Mouse (Mus musculus) hindbrain, embryonic 13.5 days (tissue): ENCODE results near the gene Mob3a. TPM values are rescaled to one million over a fixed set of nuclear protein-coding genes. Genes with fewer than 3 reads are reported as not detected.

Source experiments
- ATAC-seq: fragments of 200-750 bp; cut with Nextera tagmentation; 2 replicates; pipeline ENCODE4 v1.8.0; 2017; ENCODE audit warnings: moderate TSS enrichment; ENCODE audit not compliant: low FRiP score
- H3K27ac ChIP-seq: fragments of 300-500 bp; sonication (generic); 2 replicates; pipeline ENCODE4 v1.5.1; 2015; ENCODE audit warnings: inconsistent platforms, mild to moderate bottlenecking, moderate library complexity
- H3K27me3 ChIP-seq: fragments of 300-500 bp; sonication (generic); 2 replicates; pipeline ENCODE4 v1.6.1; 2015; ENCODE audit warnings: mild to moderate bottlenecking, inconsistent platforms
- H3K36me3 ChIP-seq: fragments of 300-500 bp; sonication (generic); 2 replicates; pipeline ENCODE4 v1.6.1; 2015; ENCODE audit warnings: mild to moderate bottlenecking, inconsistent platforms
- H3K4me1 ChIP-seq: fragments of 300-500 bp; sonication (generic); replicated peaks from 2 replicates; pipeline ENCODE4 v1.6.1; 2015; ENCODE audit warnings: inconsistent platforms
- H3K4me2 ChIP-seq: fragments of 300-500 bp; sonication (generic); 2 replicates; pipeline ENCODE4 v1.6.1; 2015; ENCODE audit warnings: inconsistent platforms, mild to moderate bottlenecking, moderate library complexity
- H3K4me3 ChIP-seq: fragments of 300-500 bp; sonication (generic); 2 replicates; pipeline ENCODE4 v1.5.1; 2015; ENCODE audit warnings: mild to moderate bottlenecking, inconsistent platforms
- H3K9ac ChIP-seq: fragments of 300-500 bp; sonication (generic); 2 replicates; pipeline ENCODE4 v1.6.1; 2015; ENCODE audit warnings: mild to moderate bottlenecking, inconsistent platforms
- H3K9me3 ChIP-seq: fragments of 300-500 bp; sonication (generic); 2 replicates; pipeline ENCODE4 v1.6.1; 2016; ENCODE audit warnings: inconsistent platforms
- WGBS: fragments of 180-500 bp; shearing (Covaris S2); methylation state at CpG from one replicate; pipeline ENCODE4 v1.1.7; 2015; 5-methylcytosine and 5-hydroxymethylcytosine counted together
- polyA plus RNA-seq: library from polyadenylated mRNA; unstranded; fragments of >200 nt; fragmentation: Nextera tagmentation; extraction: Ambion mirVana; gene quantifications from 2 replicates; pipeline ENCODE4 v1.2.1, GENCODE M21; 2015

Mob3a gene
- polyA plus RNA-seq, 1 experiment from 2014 or later, result 51.8 TPM

DNA sequence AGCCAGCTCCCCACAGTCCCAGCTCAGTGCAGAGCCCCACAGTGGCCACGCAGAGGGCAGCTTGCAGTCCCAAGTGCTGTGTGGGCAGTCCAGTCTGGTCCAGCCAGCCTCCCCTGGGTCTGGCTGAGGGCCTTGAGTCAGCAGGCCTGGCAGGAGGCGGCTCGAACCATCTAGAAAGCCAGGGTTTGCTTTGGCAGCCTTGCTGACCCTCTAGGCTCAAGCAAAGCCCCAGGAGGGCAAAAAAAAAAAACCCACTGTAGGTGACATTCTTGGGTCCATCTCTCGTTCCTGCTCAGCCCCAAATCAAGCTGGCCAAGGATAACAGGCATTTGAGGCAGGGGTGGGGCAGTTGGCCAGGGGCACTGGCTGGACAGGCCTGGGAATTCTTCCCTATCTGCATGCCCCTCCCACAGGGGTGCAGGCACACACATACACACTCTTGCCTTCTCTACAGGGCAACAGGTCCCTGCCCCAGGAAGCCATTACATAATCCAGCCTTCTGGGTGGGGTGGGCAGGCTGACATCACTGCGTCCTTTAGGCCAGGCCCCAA is 27.5 kb downstream of the Mob3a start:
- H3K4me2 ChIP-seq, result peak overlapping the region; percentile 98
- no peak overlapping the region for H3K27ac ChIP-seq
- peaks cover 29% of the 10 kb centered on the region for H3K36me3 ChIP-seq
- ATAC-seq, result no peak
- H3K27me3 ChIP-seq, result no peaks in the 10 kb centered on the region
- H3K9me3 ChIP-seq, result no peaks in the 10 kb centered on the region
- peaks cover 77% of the 10 kb centered on the region for H3K4me1 ChIP-seq
- WGBS, result 77% methylated on average over 5 of the region's 5 CpGs
- peak overlapping the region; percentile 99 for H3K9ac ChIP-seq
- H3K4me3 ChIP-seq, result peak overlapping the region; percentile 90

DNA sequence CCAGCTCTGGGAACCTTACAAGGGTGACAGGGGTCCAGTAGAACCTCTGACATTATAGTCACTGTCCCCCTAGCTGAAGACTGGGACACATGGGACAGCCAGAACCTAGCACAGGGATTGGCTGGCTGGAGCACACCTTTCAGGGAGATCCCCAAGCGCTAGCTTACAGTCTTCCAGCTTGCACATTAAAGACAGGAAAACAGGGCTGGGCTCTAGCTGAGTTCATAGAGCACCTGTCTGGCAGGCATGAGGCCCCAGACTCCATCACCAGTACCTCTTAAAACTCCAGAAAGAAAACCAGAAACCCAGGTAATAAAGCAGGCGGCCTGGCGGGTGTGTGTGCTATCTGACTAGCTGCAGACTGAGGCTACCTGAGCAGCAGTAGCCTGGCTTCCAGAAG is 28.1 kb downstream of the Mob3a start:
- H3K4me1 ChIP-seq, result peaks cover 76% of the 10 kb centered on the region
- H3K4me2 ChIP-seq, result peak overlapping the region; percentile 98
- peaks cover 34% of the 10 kb centered on the region for H3K36me3 ChIP-seq
- no peaks in the 10 kb centered on the region for H3K9me3 ChIP-seq
- no peaks in the 10 kb centered on the region for H3K27me3 ChIP-seq
- peak overlapping the region; percentile 99 for H3K9ac ChIP-seq
- peak overlapping the region; percentile 90 for H3K4me3 ChIP-seq
- WGBS, result 92% methylated on average over 3 of the region's 3 CpGs
- no peak for ATAC-seq
- H3K27ac ChIP-seq, result no peak overlapping the region

DNA sequence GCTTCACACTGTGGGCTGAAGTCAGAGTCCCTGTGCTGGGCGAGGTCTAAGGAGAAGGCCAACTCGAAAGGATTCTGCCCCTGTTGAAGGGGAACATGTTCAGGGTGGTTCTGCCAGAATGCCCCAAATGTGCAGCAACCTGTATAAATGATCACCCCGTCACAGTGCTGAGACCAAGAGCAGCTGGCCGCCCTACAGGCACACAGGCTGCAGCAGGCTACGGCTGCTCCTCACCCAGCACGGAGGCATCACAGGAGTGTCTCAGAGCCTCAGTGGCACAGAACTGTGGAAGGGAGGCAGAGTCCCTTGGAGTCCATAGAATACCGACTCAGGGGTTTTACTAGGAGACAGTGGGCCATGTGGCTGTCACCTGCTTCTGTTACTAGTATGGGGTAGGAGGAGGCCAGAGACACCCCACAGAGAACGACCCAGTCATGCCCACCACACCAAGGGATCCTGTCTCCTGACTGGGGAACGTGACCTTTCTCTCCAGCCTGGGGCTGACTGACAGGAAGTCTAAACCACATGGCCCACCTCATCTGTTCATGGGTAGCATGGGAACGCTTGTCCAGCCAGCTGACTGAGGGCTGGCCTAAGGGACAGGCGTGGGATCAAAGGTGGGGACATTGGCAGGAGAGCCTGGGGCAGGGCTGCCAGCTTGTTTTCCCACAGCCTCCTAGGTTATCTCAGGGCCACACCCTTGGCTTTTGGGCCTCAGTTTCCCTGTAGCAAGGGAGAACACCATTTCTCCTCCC is 29.7 kb downstream of the Mob3a start:
- ATAC-seq, result no peak
- WGBS, result 79% methylated on average over 11 of the region's 11 CpGs
- Histone ChIP-seq H3K4me3 (no peak overlapping the region), H3K4me1 (peaks cover 60% of the 10 kb centered on the region), H3K9ac (peak overlapping the region; percentile 99), H3K27ac (no peak overlapping the region), H3K9me3 (no peaks in the 10 kb centered on the region), H3K27me3 (no peaks in the 10 kb centered on the region), H3K4me2 (no peak overlapping the region), H3K36me3 (peaks cover 50% of the 10 kb centered on the region)

DNA sequence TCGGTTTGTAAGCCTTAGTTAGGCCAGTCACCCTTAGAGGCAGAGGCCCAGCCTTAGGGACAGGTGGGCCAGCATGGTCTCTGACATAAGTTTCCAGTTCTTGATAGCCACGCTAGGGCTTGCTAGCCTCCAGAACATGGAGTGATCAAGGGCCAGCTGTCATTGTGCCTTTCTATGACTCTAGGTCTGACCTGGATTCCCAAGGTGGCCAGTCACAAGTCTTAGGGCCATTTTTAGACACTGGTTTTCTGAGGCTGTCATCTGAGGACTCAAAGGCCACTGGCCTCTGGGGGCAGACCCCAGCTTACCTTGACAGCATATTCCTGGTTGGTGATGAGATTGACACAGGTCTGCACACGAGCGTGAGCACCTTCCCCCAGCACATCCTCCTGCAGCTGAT is 30.5 kb downstream of the Mob3a start:
- Histone ChIP-seq H3K9ac (0 out of 2 replicates have a peak overlapping the region, but pooled peaks have one; percentile 99), H3K4me1 (peaks cover 58% of the 10 kb centered on the region), H3K4me3 (no peak overlapping the region), H3K9me3 (no peaks in the 10 kb centered on the region), H3K27ac (no peak overlapping the region), H3K4me2 (no peak overlapping the region), H3K36me3 (peaks cover 59% of the 10 kb centered on the region), H3K27me3 (no peaks in the 10 kb centered on the region)
- ATAC-seq, result no peak
- over 99% methylated on average over 4 of the region's 4 CpGs for WGBS

DNA sequence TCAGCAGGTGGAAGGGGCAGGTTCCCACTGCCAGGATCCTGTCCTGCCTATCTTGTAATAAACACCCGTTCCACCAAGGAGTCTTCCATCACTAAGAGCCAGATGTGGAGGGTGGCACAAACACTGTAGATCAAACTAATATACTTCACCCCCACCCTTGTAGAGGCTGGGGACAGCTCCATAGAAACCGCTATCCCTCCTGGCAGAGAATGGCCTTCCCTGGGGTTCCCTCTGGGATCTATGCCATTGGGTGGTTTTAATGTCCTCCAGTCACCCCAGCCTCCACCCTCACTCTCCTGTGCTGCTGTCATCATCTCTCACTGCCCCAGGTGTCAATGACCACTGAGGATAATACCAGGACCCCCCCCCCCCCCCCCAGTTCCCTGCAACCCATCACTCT is 31.2 kb downstream of the Mob3a start:
- no peak for ATAC-seq
- H3K27me3 ChIP-seq, result no peaks in the 10 kb centered on the region
- no peak overlapping the region for H3K27ac ChIP-seq
- H3K9ac ChIP-seq, result peak overlapping the region; percentile 30; the same call in 1 of the 2 replicates
- H3K4me2 ChIP-seq, result no peak overlapping the region
- H3K36me3 ChIP-seq, result peaks cover 66% of the 10 kb centered on the region
- H3K4me1 ChIP-seq, result peaks cover 65% of the 10 kb centered on the region
- no peaks in the 10 kb centered on the region for H3K9me3 ChIP-seq
- 95% methylated on average over 2 of the region's 2 CpGs for WGBS
- no peak overlapping the region for H3K4me3 ChIP-seq

DNA sequence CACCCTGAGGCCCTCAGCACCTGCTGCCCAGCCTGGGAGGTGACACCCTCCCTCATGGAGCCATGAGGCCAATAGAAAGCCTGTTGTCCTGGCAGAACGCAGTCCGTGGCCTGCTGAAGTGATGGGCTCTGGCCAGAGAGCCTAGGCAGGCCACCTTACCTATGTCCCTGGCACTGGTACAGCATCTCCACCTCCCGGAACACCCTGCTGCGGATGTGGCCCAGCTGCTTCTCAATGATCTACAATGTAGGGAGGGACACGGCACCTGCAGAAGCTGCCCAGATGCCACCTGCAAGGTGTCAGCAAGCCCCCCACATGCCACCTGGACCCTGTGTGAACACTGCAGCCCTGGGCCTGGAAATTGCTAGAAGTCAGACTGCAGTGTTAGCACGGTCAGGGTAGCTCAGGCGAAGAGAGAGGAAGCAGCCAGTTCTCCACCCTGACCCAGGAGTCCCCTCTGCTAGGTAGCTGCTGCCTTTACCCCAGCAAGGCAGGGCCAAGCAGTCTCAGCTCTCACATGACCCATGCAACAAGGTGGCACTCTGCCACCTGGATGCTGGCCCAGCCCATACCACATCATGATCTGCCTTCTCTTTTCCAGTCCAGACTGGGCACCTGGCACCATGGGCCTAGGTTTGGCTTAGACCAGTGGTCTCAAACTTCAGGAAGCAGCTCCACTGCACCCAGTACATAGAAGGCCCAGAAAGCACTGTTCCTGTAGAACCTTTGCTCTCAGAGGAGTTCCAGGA is 31.9 kb downstream of the Mob3a start:
- H3K27ac ChIP-seq, result no peak overlapping the region
- peak overlapping the region; percentile 30; the same call in 1 of the 2 replicates for H3K9ac ChIP-seq
- no peaks in the 10 kb centered on the region for H3K9me3 ChIP-seq
- peaks cover 67% of the 10 kb centered on the region for H3K4me1 ChIP-seq
- WGBS, result 97% methylated on average over 7 of the region's 7 CpGs
- peaks cover 69% of the 10 kb centered on the region for H3K36me3 ChIP-seq
- H3K4me3 ChIP-seq, result no peak overlapping the region
- H3K27me3 ChIP-seq, result no peaks in the 10 kb centered on the region
- no peak overlapping the region for H3K4me2 ChIP-seq
- no peak for ATAC-seq

DNA sequence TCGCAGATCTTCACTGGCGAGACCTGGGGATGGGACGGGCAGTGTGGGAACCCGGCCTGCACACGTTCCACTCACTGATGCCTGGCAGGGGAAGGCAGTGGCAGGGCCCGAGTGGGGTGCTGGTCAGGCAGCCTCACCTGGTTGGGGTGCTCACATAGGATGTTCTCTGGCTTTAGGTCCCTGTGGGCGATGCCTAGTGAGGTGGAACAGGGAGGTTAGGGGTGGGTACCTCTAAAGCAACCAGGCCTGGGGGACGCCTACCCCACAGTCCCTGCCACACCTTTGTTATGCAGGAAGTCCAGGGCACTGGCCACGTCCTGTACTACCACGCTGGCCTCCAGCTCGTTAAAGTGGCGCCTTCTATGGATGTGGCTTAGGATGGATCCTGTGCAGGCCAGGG is 32.8 kb downstream of the Mob3a start:
- ATAC-seq, result no peak
- Histone ChIP-seq H3K9me3 (no peaks in the 10 kb centered on the region), H3K27me3 (no peaks in the 10 kb centered on the region), H3K4me3 (no peak overlapping the region), H3K9ac (no peak overlapping the region), H3K4me2 (no peak overlapping the region), H3K27ac (no peak overlapping the region), H3K4me1 (peaks cover 62% of the 10 kb centered on the region), H3K36me3 (peaks cover 69% of the 10 kb centered on the region)
- 93% methylated on average over 12 of the region's 12 CpGs for WGBS

DNA sequence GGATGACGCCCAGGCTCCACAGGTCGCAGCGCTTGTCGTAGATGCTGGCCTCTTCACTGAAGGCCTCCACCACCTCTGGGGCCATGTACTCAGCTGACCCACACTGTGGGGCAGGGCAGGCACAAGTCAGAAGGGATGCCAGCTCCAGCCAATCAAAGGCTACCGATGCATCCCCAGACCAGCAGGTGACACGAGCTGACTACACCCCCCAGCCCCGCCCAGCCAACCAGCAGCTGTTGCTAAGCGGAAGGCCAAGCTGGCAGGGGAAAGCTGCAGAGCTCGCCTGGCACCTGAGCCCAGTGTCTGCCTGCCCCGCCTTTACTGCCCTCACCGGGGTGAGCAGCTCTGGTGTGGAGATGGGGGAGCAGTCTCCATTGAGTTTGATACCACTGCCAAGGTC is 33.2 kb downstream of the Mob3a start:
- WGBS, result 80% methylated on average over 11 of the region's 11 CpGs
- no peak overlapping the region for H3K27ac ChIP-seq
- peaks cover 69% of the 10 kb centered on the region for H3K36me3 ChIP-seq
- H3K9me3 ChIP-seq, result no peaks in the 10 kb centered on the region
- ATAC-seq, result no peak
- H3K4me3 ChIP-seq, result no peak overlapping the region
- H3K4me2 ChIP-seq, result no peak overlapping the region
- no peaks in the 10 kb centered on the region for H3K27me3 ChIP-seq
- peaks cover 61% of the 10 kb centered on the region for H3K4me1 ChIP-seq
- no peak overlapping the region for H3K9ac ChIP-seq

DNA sequence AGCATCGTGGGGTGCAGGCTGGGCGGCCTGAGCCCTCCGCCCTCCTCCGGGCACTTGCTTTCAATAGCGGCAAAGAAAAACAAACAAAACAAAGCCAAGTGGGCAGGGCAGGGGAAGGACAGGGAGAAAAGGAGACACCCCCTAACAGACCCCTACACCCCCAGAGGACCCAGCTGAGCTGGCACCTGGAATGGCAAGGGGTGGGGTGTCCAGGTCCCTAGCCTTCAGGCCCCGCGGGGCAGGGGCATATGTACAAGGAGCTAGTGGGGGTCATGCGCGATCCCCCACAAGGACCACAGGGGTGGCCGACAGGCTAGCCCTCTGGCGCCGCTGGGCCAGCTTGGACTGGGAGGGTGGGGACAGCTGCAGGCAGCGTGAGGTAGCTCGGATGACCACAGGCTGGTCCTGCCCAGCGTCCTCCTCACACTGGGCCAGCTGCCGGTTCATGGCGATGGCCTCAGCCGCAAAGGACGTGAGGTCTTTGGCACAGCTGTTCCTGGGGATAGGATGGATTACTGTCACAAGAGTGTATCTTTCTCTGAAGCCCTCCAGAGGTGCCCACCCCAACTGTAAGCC is 34.9 kb downstream of the Mob3a start:
- Histone ChIP-seq H3K4me1 (peaks cover 50% of the 10 kb centered on the region), H3K4me3 (no peak overlapping the region), H3K27ac (no peak overlapping the region), H3K9me3 (no peaks in the 10 kb centered on the region), H3K4me2 (no peak overlapping the region), H3K36me3 (peaks cover 67% of the 10 kb centered on the region), H3K9ac (no peak overlapping the region), H3K27me3 (no peaks in the 10 kb centered on the region)
- WGBS, result 82% methylated on average over 19 of the region's 19 CpGs
- ATAC-seq, result no peak

DNA sequence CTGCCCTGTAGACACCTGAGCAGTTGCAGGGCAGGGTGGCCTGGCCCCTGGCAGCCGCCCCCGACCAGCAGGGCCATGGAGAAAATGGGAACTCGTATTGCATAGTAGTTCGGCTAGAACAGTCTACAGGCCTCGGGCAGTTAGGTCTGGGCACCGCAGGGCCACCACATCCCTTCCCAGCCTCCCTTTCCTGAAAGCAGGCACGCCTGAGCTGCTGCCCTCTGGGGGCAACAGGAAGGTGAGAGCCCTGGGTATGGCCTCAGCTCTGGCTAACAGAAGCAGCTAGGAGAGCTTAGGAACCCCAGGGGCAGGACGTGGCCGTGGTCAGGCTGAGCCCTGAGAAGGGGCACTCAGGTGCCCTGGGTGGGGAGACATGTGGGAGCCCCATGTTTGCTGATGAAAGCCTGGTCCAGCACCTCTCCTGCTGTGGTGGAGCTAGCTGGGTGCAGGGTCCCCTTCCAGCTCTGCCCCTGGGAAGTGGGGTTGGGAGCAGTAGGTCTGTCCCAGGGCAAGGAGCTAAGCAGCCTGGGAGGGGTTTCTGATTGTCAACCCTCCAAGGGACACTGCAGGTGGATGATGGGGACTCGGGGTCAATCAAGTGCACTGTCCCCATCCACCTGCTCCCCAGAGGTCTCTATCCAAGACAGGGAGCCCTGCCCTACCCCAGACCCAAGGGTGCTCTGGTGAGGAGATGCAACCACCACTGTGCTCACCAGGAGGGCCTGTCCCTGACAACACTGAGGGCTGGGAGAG is 35.6 kb downstream of the Mob3a start:
- peak overlapping the region; percentile 35; the same call in 1 of the 2 replicates for H3K9ac ChIP-seq
- H3K27ac ChIP-seq, result no peak overlapping the region
- no peak overlapping the region for H3K4me3 ChIP-seq
- peaks cover 42% of the 10 kb centered on the region for H3K4me1 ChIP-seq
- no peaks in the 10 kb centered on the region for H3K27me3 ChIP-seq
- H3K9me3 ChIP-seq, result no peaks in the 10 kb centered on the region
- WGBS, result 77% methylated on average over 10 of the region's 10 CpGs
- H3K36me3 ChIP-seq, result peaks cover 59% of the 10 kb centered on the region
- H3K4me2 ChIP-seq, result no peak overlapping the region
- no peak for ATAC-seq

DNA sequence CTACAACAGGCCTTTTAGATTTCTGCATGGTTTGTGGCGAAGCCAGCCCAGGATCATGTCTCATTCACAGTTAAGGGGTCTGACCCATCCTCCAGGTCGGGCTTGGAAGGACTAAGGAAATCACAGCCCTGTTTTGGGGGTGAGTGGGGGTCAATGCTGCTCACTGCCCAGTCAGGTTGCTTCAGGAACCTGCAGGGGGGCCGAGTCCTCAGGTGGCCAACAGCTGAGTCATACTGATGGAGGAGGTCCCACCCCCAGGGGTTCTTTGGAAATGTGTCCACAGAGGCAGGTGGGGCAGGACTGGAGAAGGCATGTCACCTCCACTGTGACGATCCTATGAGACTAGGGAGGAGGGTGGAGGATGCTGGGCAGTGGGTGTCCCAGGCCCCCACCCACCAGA is 36.3 kb downstream of the Mob3a start:
- peaks cover 52% of the 10 kb centered on the region for H3K36me3 ChIP-seq
- no peak overlapping the region for H3K4me3 ChIP-seq
- H3K27ac ChIP-seq, result no peak overlapping the region
- ATAC-seq, result no peak
- H3K27me3 ChIP-seq, result no peaks in the 10 kb centered on the region
- H3K4me1 ChIP-seq, result peaks cover 38% of the 10 kb centered on the region
- H3K4me2 ChIP-seq, result no peak overlapping the region
- H3K9me3 ChIP-seq, result no peaks in the 10 kb centered on the region
- no peak overlapping the region for H3K9ac ChIP-seq
- 64% methylated on average over 4 of the region's 4 CpGs for WGBS

DNA sequence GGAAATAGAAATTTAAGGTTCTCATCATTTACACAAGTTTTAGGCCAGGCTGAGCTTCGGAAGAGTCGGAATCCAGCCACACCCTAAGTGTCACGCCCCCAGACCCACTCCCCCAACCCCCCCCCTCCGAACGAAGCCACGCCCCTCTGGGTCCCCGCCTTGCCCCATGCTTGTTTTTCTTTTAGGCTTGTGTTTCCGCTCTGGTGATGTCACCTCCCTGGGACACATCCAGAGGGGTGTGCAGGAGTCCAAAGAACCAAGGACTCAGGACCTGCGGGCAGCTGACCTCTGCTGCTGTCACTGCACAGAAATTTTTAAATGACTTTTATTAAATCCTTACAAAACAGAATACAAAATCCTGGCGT is 36.8 kb downstream of the Mob3a start:
- Histone ChIP-seq H3K27ac (0 out of 2 replicates have a peak overlapping the region, but pooled peaks have one; percentile 55), H3K4me3 (no peak overlapping the region), H3K4me2 (peak overlapping the region; percentile 10; the same call in 1 of the 2 replicates), H3K36me3 (peaks cover 48% of the 10 kb centered on the region), H3K9me3 (no peaks in the 10 kb centered on the region), H3K27me3 (no peaks in the 10 kb centered on the region), H3K4me1 (peaks cover 34% of the 10 kb centered on the region), H3K9ac (no peak overlapping the region)
- no peak for ATAC-seq
- WGBS, result 24% methylated on average over 10 of the region's 10 CpGs
